Mouse (Mus musculus) midbrain, embryonic 12.5 days (tissue): Measurements from ENCODE around the gene Mapk9. TPM values are rescaled to one million over a fixed set of nuclear protein-coding genes. Genes with fewer than 3 reads are reported as not detected.

Source experiments
- ATAC-seq: fragments of 200-750 bp; cut with Nextera tagmentation; 2 replicates; pipeline ENCODE4 v1.8.0; 2017; ENCODE audit warnings: low read depth, moderate TSS enrichment, moderate library complexity; ENCODE audit not compliant: low FRiP score
- H3K27ac ChIP-seq: fragments of 300-500 bp; sonication (generic); replicated peaks from 2 replicates; pipeline ENCODE4 v1.5.1; 2016; ENCODE audit warnings: mild to moderate bottlenecking
- H3K27me3 ChIP-seq: fragments of 300-500 bp; sonication (generic); 2 replicates; pipeline ENCODE4 v1.6.1; 2016; ENCODE audit warnings: mild to moderate bottlenecking
- H3K36me3 ChIP-seq: fragments of 300-500 bp; sonication (generic); 2 replicates; pipeline ENCODE4 v1.6.1; 2016
- H3K4me1 ChIP-seq: fragments of 300-500 bp; sonication (generic); 2 replicates; pipeline ENCODE4 v1.6.1; 2016
- H3K4me2 ChIP-seq: fragments of 300-500 bp; sonication (generic); replicated peaks from 2 replicates; pipeline ENCODE4 v1.6.1; 2016; ENCODE audit warnings: mild to moderate bottlenecking, moderate library complexity
- H3K4me3 ChIP-seq: fragments of 300-500 bp; sonication (generic); 2 replicates; pipeline ENCODE4 v1.5.1; 2016; ENCODE audit warnings: mild to moderate bottlenecking
- H3K9ac ChIP-seq: fragments of 300-500 bp; sonication (generic); replicated peaks from 2 replicates; pipeline ENCODE4 v1.6.1; 2016; ENCODE audit warnings: mild to moderate bottlenecking, moderate library complexity
- H3K9me3 ChIP-seq: fragments of 300-500 bp; sonication (generic); 2 replicates; pipeline ENCODE4 v1.6.1; 2016; ENCODE audit warnings: mild to moderate bottlenecking
- WGBS: fragments of 180-500 bp; shearing (Covaris S2); methylation state at CpG from one replicate; pipeline ENCODE4 v1.1.7; 2016; 5-methylcytosine and 5-hydroxymethylcytosine counted together
- microRNA-seq: library from miRNA; unstranded; fragments of <30 nt; microRNA quantifications from one replicate; pipeline ENCODE4, GENCODE M21; 2017
- polyA plus RNA-seq: library from polyadenylated mRNA; unstranded; fragments of >200 nt; fragmentation: Nextera tagmentation; extraction: Ambion mirVana; gene quantifications from 2 replicates; pipeline ENCODE4 v1.2.1, GENCODE M21; 2016

Mapk9 gene
- polyA plus RNA-seq, 1 experiment from 2014 or later: 45.9 TPM

GRCm38 (mm10) chr11:49933811-49934210, 87.3 kb downstream of the Mapk9 start:
- H3K4me2 ChIP-seq: no peak overlapping the region
- no peak overlapping the region for H3K27ac ChIP-seq
- H3K4me3 ChIP-seq: no peak overlapping the region
- H3K9ac ChIP-seq: no peak overlapping the region
- H3K36me3 ChIP-seq: no peaks in the 10 kb centered on the region
- peaks cover 27% of the 10 kb centered on the region for H3K4me1 ChIP-seq
- H3K27me3 ChIP-seq: no peaks in the 10 kb centered on the region
- 62% methylated on average over 1 of the region's 1 CpGs for WGBS
- ATAC-seq: no peak
- H3K9me3 ChIP-seq: no peaks in the 10 kb centered on the region

- peaks cover 30% of the 10 kb centered on the region for H3K4me1 ChIP-seq
These were observed 87.8 kb downstream of the Mapk9 start for GRCm38 (mm10) chr11:49934322-49934721.

More at GRCm38 (mm10) chr11:49934322-49934721, 87.8 kb downstream of the Mapk9 start:
- 70% methylated on average over 10 of the region's 10 CpGs for WGBS
- Histone ChIP-seq H3K4me3 (no peak overlapping the region), H3K36me3 (no peaks in the 10 kb centered on the region), H3K4me2 (no peak overlapping the region), H3K9me3 (no peaks in the 10 kb centered on the region), H3K27ac (no peak overlapping the region), H3K27me3 (no peaks in the 10 kb centered on the region), H3K9ac (no peak overlapping the region)
- no peak for ATAC-seq

Small RNAs within 50 kb of the gene (microRNA-seq; reads per million reads assigned to microRNA genes)
- not detected for gene Gm23492

Other genes with a start within 250 kb of the Mapk9 start
- gene Flt4, start 237.5 kb upstream of the Mapk9 start, polyA plus RNA-seq: 2.1 and 2.8 TPM in 2 replicates
- not detected in 2 replicates for gene Scgb3a1, start 183.1 kb upstream of the Mapk9 start, polyA plus RNA-seq
- 93.4 and 99.8 TPM in 2 replicates for gene Cnot6, start 134.0 kb upstream of the Mapk9 start, polyA plus RNA-seq
- gene Gfpt2, start 52.6 kb upstream of the Mapk9 start, polyA plus RNA-seq: 6.8 and 11.3 TPM in 2 replicates
- gene Rasgef1c, start 55.1 kb downstream of the Mapk9 start, polyA plus RNA-seq: 1.6 and 3.0 TPM in 2 replicates
- gene Rnf130, start 178.6 kb downstream of the Mapk9 start, polyA plus RNA-seq: 83.4 and 91.3 TPM in 2 replicates